Mouse (Mus musculus) liver, adult 2 months (tissue): Measurements from ENCODE around the gene Tiam2.

ENCODE experiments used
- CTCF ChIP-seq: fragments of 200-500 bp; IDR thresholded peaks from 2 replicates; pipeline ENCODE4 v1.5.1; 2011; ENCODE audit warnings: low read depth, low read length, control low read depth
- POLR2A ChIP-seq: fragments of 200-500 bp; IDR thresholded peaks from 2 replicates; pipeline ENCODE4 v1.6.1; 2011; ENCODE audit warnings: low read length, control low read depth; ENCODE audit not compliant: insufficient read depth; ENCODE audit errors: extremely low read depth

- TF ChIP-seq POLR2A (no peak), CTCF (no peak)
Measured at GRCm38 (mm10) chr17:3530549-3530948, 204.2 kb downstream of the Tiam2 start.
